Mouse (Mus musculus): ENCODE measurements at regions not wholly inside any gene's neighbourhood (a gene's known extent, or its start where the extent isn't known, plus 50 kb on each side); places are given as distances from the start of the nearest gene placed in this dataset.

GRCm38 (mm10) chr9:115778862-115779261 is 130.4 kb upstream of the Gadl1 start:
- Histone ChIP-seq H3K9ac (ENCODE audit: low read depth, low read length) (no peak overlapping the region), H3K27ac (ENCODE audit: low read length) (no peak overlapping the region)
- WGBS (ENCODE audit: insufficient replicate concordance): 58% methylated on average over 5 of the region's 5 CpGs

DNA sequence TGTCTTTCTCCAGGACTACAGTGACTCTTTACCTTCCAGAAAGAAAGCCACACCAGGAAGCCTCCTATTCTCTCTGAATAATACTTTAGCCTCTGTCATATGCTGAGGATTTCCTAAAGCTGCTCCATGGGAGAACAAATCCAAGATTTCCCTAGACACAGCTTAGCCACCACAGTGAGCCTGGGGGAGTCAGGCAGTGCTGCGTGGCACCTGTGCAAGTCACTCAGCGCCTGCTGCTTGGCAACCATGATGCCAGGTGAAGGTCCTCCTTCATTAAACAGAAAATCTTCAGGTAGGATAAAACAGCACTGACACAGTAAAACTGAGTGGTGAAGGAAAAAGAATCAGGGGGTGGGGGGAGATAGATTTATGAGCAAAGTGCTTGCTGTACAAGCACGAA is 109.9 kb upstream of the Gadl1 start:
- Histone ChIP-seq H3K9ac (ENCODE audit: low read depth, low read length) (no peak overlapping the region), H3K36me3 (ENCODE audit: control insufficient read depth, insufficient read depth) (no peaks in the 10 kb centered on the region), H3K4me3 (ENCODE audit: low read depth, low read length) (no peak overlapping the region), H3K9me3 (replicated peaks; ENCODE audit: control insufficient read depth, low read length) (no peaks in the 10 kb centered on the region), H3K4me1 (ENCODE audit: control insufficient read depth, low read depth, low read length) (no peaks in the 10 kb centered on the region), H3K27ac (ENCODE audit: low read length) (no peak overlapping the region), H3K27me3 (ENCODE audit: control insufficient read depth, insufficient read depth, low read depth, low read length) (no peaks in the 10 kb centered on the region), H3K4me2 (ENCODE audit: low read depth, low read length) (no peak overlapping the region)
- WGBS (ENCODE audit: insufficient replicate concordance): 60% methylated on average over 3 of the region's 3 CpGs
- ATAC-seq (ENCODE audit: low read depth): no peak

More at GRCm38 (mm10) chr9:115778862-115779261, 130.4 kb upstream of the Gadl1 start:
- no peak overlapping the region for H3K4me3 ChIP-seq (ENCODE audit: low read depth, low read length)
- H3K9me3 ChIP-seq (replicated peaks; ENCODE audit: control insufficient read depth, low read length): no peaks in the 10 kb centered on the region
- H3K36me3 ChIP-seq (ENCODE audit: control insufficient read depth, insufficient read depth): no peaks in the 10 kb centered on the region
- no peaks in the 10 kb centered on the region for H3K27me3 ChIP-seq (ENCODE audit: control insufficient read depth, insufficient read depth, low read depth, low read length)
- no peaks in the 10 kb centered on the region for H3K4me1 ChIP-seq (ENCODE audit: control insufficient read depth, low read depth, low read length)
- H3K4me2 ChIP-seq (ENCODE audit: low read depth, low read length): no peak overlapping the region
- ATAC-seq (ENCODE audit: low read depth): no peak

GRCm38 (mm10) chr9:115800624-115801023 is 108.6 kb upstream of the Gadl1 start:
- WGBS (ENCODE audit: insufficient replicate concordance): 56% methylated on average over 6 of the region's 6 CpGs
- Histone ChIP-seq H3K27ac (ENCODE audit: low read length) (no peak overlapping the region), H3K27me3 (ENCODE audit: control insufficient read depth, insufficient read depth, low read depth, low read length) (no peaks in the 10 kb centered on the region), H3K4me2 (ENCODE audit: low read depth, low read length) (no peak overlapping the region), H3K9ac (ENCODE audit: low read depth, low read length) (no peak overlapping the region), H3K4me3 (ENCODE audit: low read depth, low read length) (no peak overlapping the region), H3K9me3 (replicated peaks; ENCODE audit: control insufficient read depth, low read length) (no peaks in the 10 kb centered on the region), H3K4me1 (ENCODE audit: control insufficient read depth, low read depth, low read length) (no peaks in the 10 kb centered on the region), H3K36me3 (ENCODE audit: control insufficient read depth, insufficient read depth) (no peaks in the 10 kb centered on the region)
- no peak for ATAC-seq (ENCODE audit: low read depth)

GRCm38 (mm10) chr9:115803071-115803470 is 106.2 kb upstream of the Gadl1 start:
- 64% methylated on average over 3 of the region's 3 CpGs for WGBS (ENCODE audit: insufficient replicate concordance)
- no peaks in the 10 kb centered on the region for H3K9me3 ChIP-seq (replicated peaks; ENCODE audit: control insufficient read depth, low read length)
- no peaks in the 10 kb centered on the region for H3K27me3 ChIP-seq (ENCODE audit: control insufficient read depth, insufficient read depth, low read depth, low read length)
- no peaks in the 10 kb centered on the region for H3K36me3 ChIP-seq (ENCODE audit: control insufficient read depth, insufficient read depth)
- H3K4me3 ChIP-seq (ENCODE audit: low read depth, low read length): no peak overlapping the region
- H3K27ac ChIP-seq (ENCODE audit: low read length): no peak overlapping the region
- no peak overlapping the region for H3K4me2 ChIP-seq (ENCODE audit: low read depth, low read length)
- ATAC-seq (ENCODE audit: low read depth): no peak
- H3K9ac ChIP-seq (ENCODE audit: low read depth, low read length): no peak overlapping the region
- no peaks in the 10 kb centered on the region for H3K4me1 ChIP-seq (ENCODE audit: control insufficient read depth, low read depth, low read length)

- H3K9ac ChIP-seq (ENCODE audit: low read depth, low read length): no peak overlapping the region
- H3K4me1 ChIP-seq (ENCODE audit: control insufficient read depth, low read depth, low read length): no peaks in the 10 kb centered on the region
- H3K4me3 ChIP-seq (ENCODE audit: low read depth, low read length): no peak overlapping the region
- H3K27ac ChIP-seq (ENCODE audit: low read length): no peak overlapping the region
- WGBS (ENCODE audit: insufficient replicate concordance): 37% methylated on average over 4 of the region's 4 CpGs
- no peaks in the 10 kb centered on the region for H3K9me3 ChIP-seq (replicated peaks; ENCODE audit: control insufficient read depth, low read length)
- H3K4me2 ChIP-seq (ENCODE audit: low read depth, low read length): no peak overlapping the region
- no peaks in the 10 kb centered on the region for H3K36me3 ChIP-seq (ENCODE audit: control insufficient read depth, insufficient read depth)
- ATAC-seq (ENCODE audit: low read depth): no peak
- H3K27me3 ChIP-seq (ENCODE audit: control insufficient read depth, insufficient read depth, low read depth, low read length): no peaks in the 10 kb centered on the region
These were observed 104.0 kb upstream of the Gadl1 start for GRCm38 (mm10) chr9:115805224-115805623.

- Histone ChIP-seq H3K9me3 (replicated peaks; ENCODE audit: control insufficient read depth, low read length) (no peaks in the 10 kb centered on the region), H3K36me3 (ENCODE audit: control insufficient read depth, insufficient read depth) (no peaks in the 10 kb centered on the region)
- WGBS (ENCODE audit: insufficient replicate concordance): 49% methylated on average over 10 of the region's 10 CpGs
These were observed 103.1 kb upstream of the Gadl1 start for GRCm38 (mm10) chr9:115806018-115806702.

DNA sequence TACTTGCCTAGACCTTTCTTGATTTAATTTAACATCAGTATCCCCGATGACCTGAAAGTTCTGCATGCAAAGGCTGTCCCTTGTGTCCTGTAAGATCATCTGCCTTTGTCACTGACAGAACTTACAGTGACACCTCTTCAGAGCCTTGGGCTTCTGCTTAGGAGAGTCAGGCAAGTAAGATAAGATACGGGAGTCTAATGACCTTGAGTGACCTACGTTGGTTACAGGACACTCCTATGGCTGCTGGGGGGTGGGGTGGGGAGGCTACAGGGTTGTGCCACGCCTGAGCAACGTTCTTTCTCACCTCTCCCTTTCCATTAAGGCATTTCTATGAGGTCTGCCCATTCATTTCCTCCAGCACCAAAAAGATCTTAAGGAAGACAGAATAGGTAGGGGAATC is 69.1 kb upstream of the Gadl1 start:
- Histone ChIP-seq H3K36me3 (ENCODE audit: control insufficient read depth, insufficient read depth) (no peaks in the 10 kb centered on the region), H3K4me3 (ENCODE audit: low read depth, low read length) (no peak overlapping the region), H3K27ac (ENCODE audit: low read length) (no peak overlapping the region), H3K9me3 (replicated peaks; ENCODE audit: control insufficient read depth, low read length) (no peaks in the 10 kb centered on the region), H3K4me2 (ENCODE audit: low read depth, low read length) (no peak overlapping the region), H3K9ac (ENCODE audit: low read depth, low read length) (no peak overlapping the region), H3K27me3 (ENCODE audit: control insufficient read depth, insufficient read depth, low read depth, low read length) (no peaks in the 10 kb centered on the region), H3K4me1 (ENCODE audit: control insufficient read depth, low read depth, low read length) (no peaks in the 10 kb centered on the region)
- ATAC-seq (ENCODE audit: low read depth): no peak
- WGBS (ENCODE audit: insufficient replicate concordance): 43% methylated on average over 5 of the region's 5 CpGs

More at GRCm38 (mm10) chr9:115806018-115806702, 103.1 kb upstream of the Gadl1 start:
- Histone ChIP-seq H3K4me3 (ENCODE audit: low read depth, low read length) (no peak overlapping the region), H3K4me1 (ENCODE audit: control insufficient read depth, low read depth, low read length) (no peaks in the 10 kb centered on the region), H3K4me2 (ENCODE audit: low read depth, low read length) (no peak overlapping the region), H3K9ac (ENCODE audit: low read depth, low read length) (no peak overlapping the region), H3K27me3 (ENCODE audit: control insufficient read depth, insufficient read depth, low read depth, low read length) (no peaks in the 10 kb centered on the region), H3K27ac (ENCODE audit: low read length) (no peak overlapping the region)
- no peak for ATAC-seq (ENCODE audit: low read depth)

DNA sequence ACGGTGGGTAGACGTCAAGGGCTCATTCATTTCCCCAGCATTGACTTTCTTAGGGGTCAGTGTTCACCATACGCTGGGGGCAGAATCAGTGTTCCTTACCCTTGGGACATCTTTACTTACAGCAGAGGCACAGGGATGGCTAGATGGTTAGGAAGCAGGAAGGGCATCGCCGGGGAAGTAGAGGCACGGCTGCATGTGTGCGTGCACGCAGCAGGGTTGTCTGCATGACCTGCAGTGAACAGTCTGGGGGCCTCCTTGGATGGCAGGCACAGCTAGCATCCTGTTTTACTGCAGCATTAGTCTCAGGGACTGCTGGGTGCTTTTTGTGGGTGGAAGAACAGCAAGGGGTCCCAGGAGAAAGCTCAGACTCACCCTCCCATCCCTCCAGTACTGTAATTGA is 68.5 kb upstream of the Gadl1 start:
- WGBS (ENCODE audit: insufficient replicate concordance): 68% methylated on average over 8 of the region's 8 CpGs
- H3K9me3 ChIP-seq (replicated peaks; ENCODE audit: control insufficient read depth, low read length): no peaks in the 10 kb centered on the region
- H3K4me3 ChIP-seq (ENCODE audit: low read depth, low read length): no peak overlapping the region
- no peak overlapping the region for H3K27ac ChIP-seq (ENCODE audit: low read length)
- no peak overlapping the region for H3K4me2 ChIP-seq (ENCODE audit: low read depth, low read length)
- ATAC-seq (ENCODE audit: low read depth): no peak
- H3K9ac ChIP-seq (ENCODE audit: low read depth, low read length): no peak overlapping the region
- H3K27me3 ChIP-seq (ENCODE audit: control insufficient read depth, insufficient read depth, low read depth, low read length): no peaks in the 10 kb centered on the region
- H3K36me3 ChIP-seq (ENCODE audit: control insufficient read depth, insufficient read depth): no peaks in the 10 kb centered on the region
- no peaks in the 10 kb centered on the region for H3K4me1 ChIP-seq (ENCODE audit: control insufficient read depth, low read depth, low read length)

- no peak overlapping the region for H3K4me2 ChIP-seq (ENCODE audit: low read depth, low read length)
- no peak overlapping the region for H3K9ac ChIP-seq (ENCODE audit: low read depth, low read length)
- no peaks in the 10 kb centered on the region for H3K36me3 ChIP-seq (ENCODE audit: control insufficient read depth, insufficient read depth)
- ATAC-seq (ENCODE audit: low read depth): no peak
- no peaks in the 10 kb centered on the region for H3K4me1 ChIP-seq (ENCODE audit: control insufficient read depth, low read depth, low read length)
- no peak overlapping the region for H3K27ac ChIP-seq (ENCODE audit: low read length)
- no peaks in the 10 kb centered on the region for H3K27me3 ChIP-seq (ENCODE audit: control insufficient read depth, insufficient read depth, low read depth, low read length)
- no peaks in the 10 kb centered on the region for H3K9me3 ChIP-seq (replicated peaks; ENCODE audit: control insufficient read depth, low read length)
- WGBS (ENCODE audit: insufficient replicate concordance): 62% methylated on average over 10 of the region's 10 CpGs
- no peak overlapping the region for H3K4me3 ChIP-seq (ENCODE audit: low read depth, low read length)
These were observed 67.6 kb upstream of the Gadl1 start for GRCm38 (mm10) chr9:115841684-115842083.

Data from liver, embryonic 16.5 days (tissue).